Mouse (Mus musculus): ENCODE measurements around the gene Mcf2l. TPM values are rescaled to one million over a fixed set of nuclear protein-coding genes. Genes with fewer than 3 reads are reported as not detected.
A peak's percentile ranks its signal among the peaks of the same experiment; 100 is the strongest.

Gene Mcf2l
- polyA plus RNA-seq, 1 experiment from 2014 or later = 21.5 TPM

- H3K4me1 ChIP-seq (ENCODE audit: insufficient read depth, low read length) = no peaks in the 10 kb centered on the region
- 82% methylated on average over 11 of the region's 11 CpGs for WGBS
- no peaks in the 10 kb centered on the region for H3K9me3 ChIP-seq (ENCODE audit: low read length)
- no peak overlapping the region for H3K4me3 ChIP-seq (ENCODE audit: low read length)
- no peak for ATAC-seq (ENCODE audit: low FRiP score, low TSS enrichment)
- no peaks in the 10 kb centered on the region for H3K27me3 ChIP-seq (ENCODE audit: insufficient read depth, low read length)
- H3K27ac ChIP-seq (ENCODE audit: low read length) = no peak overlapping the region
- H3K9ac ChIP-seq (replicated peaks; ENCODE audit: low read length) = no peak overlapping the region
- H3K4me2 ChIP-seq (replicated peaks; ENCODE audit: low read depth, low read length) = no peak overlapping the region
- 0 out of 2 replicates have a peak, but pooled peaks cover 6% of the 10 kb centered on the region for H3K36me3 ChIP-seq (ENCODE audit: insufficient read depth, low read length)
These were observed 15.5 kb downstream of the Mcf2l start for GRCm38 (mm10) chr8:12889046-12889598.

- H3K4me3 ChIP-seq (ENCODE audit: low read length) = no peak overlapping the region
- H3K4me1 ChIP-seq (ENCODE audit: insufficient read depth, low read length) = peaks cover 14% of the 10 kb centered on the region
- no peak overlapping the region for H3K4me2 ChIP-seq (replicated peaks; ENCODE audit: low read depth, low read length)
- H3K9ac ChIP-seq (replicated peaks; ENCODE audit: low read length) = no peak overlapping the region
- no peak for ATAC-seq (ENCODE audit: low FRiP score, low TSS enrichment)
- no peaks in the 10 kb centered on the region for H3K36me3 ChIP-seq (ENCODE audit: insufficient read depth, low read length)
- H3K27me3 ChIP-seq (ENCODE audit: insufficient read depth, low read length) = no peaks in the 10 kb centered on the region
- H3K27ac ChIP-seq (ENCODE audit: low read length) = no peak overlapping the region
- 85% methylated on average over 5 of the region's 5 CpGs for WGBS
- no peaks in the 10 kb centered on the region for H3K9me3 ChIP-seq (ENCODE audit: low read length)
These were observed 19.4 kb downstream of the Mcf2l start for GRCm38 (mm10) chr8:12892882-12893446.

GRCm38 (mm10) chr8:12893797-12894578, 20.4 kb downstream of the Mcf2l start:
- H3K9ac ChIP-seq (replicated peaks; ENCODE audit: low read length) = no peak overlapping the region
- H3K27ac ChIP-seq (ENCODE audit: low read length) = no peak overlapping the region
- 85% methylated on average over 12 of the region's 12 CpGs for WGBS
- H3K36me3 ChIP-seq (ENCODE audit: insufficient read depth, low read length) = no peaks in the 10 kb centered on the region
- H3K9me3 ChIP-seq (ENCODE audit: low read length) = no peaks in the 10 kb centered on the region
- H3K4me1 ChIP-seq (ENCODE audit: insufficient read depth, low read length) = peaks cover 24% of the 10 kb centered on the region
- no peak for ATAC-seq (ENCODE audit: low FRiP score, low TSS enrichment)
- H3K4me3 ChIP-seq (ENCODE audit: low read length) = no peak overlapping the region
- no peaks in the 10 kb centered on the region for H3K27me3 ChIP-seq (ENCODE audit: insufficient read depth, low read length)
- no peak overlapping the region for H3K4me2 ChIP-seq (replicated peaks; ENCODE audit: low read depth, low read length)

- 69% methylated on average over 11 of the region's 11 CpGs for WGBS
- Histone ChIP-seq H3K4me1 (ENCODE audit: insufficient read depth, low read length) (peaks cover 29% of the 10 kb centered on the region), H3K9ac (replicated peaks; ENCODE audit: low read length) (no peak overlapping the region), H3K4me2 (replicated peaks; ENCODE audit: low read depth, low read length) (no peak overlapping the region), H3K27ac (ENCODE audit: low read length) (no peak overlapping the region), H3K9me3 (ENCODE audit: low read length) (no peaks in the 10 kb centered on the region), H3K27me3 (ENCODE audit: insufficient read depth, low read length) (no peaks in the 10 kb centered on the region), H3K4me3 (ENCODE audit: low read length) (no peak overlapping the region), H3K36me3 (ENCODE audit: insufficient read depth, low read length) (no peaks in the 10 kb centered on the region)
- no peak for ATAC-seq (ENCODE audit: low FRiP score, low TSS enrichment)
These were observed 21.4 kb downstream of the Mcf2l start for GRCm38 (mm10) chr8:12894783-12895534.

- H3K36me3 ChIP-seq (ENCODE audit: insufficient read depth, low read length) = no peaks in the 10 kb centered on the region
- H3K27me3 ChIP-seq (ENCODE audit: insufficient read depth, low read length) = no peaks in the 10 kb centered on the region
- no peaks in the 10 kb centered on the region for H3K9me3 ChIP-seq (ENCODE audit: low read length)
- H3K27ac ChIP-seq (ENCODE audit: low read length) = no peak overlapping the region
- 65% methylated on average over 9 of the region's 9 CpGs for WGBS
- H3K4me1 ChIP-seq (ENCODE audit: insufficient read depth, low read length) = peaks cover 29% of the 10 kb centered on the region
- H3K4me2 ChIP-seq (replicated peaks; ENCODE audit: low read depth, low read length) = no peak overlapping the region
- H3K4me3 ChIP-seq (ENCODE audit: low read length) = no peak overlapping the region
- ATAC-seq (ENCODE audit: low FRiP score, low TSS enrichment) = no peak
- no peak overlapping the region for H3K9ac ChIP-seq (replicated peaks; ENCODE audit: low read length)
These were observed 22.0 kb downstream of the Mcf2l start for GRCm38 (mm10) chr8:12895535-12896150.

- Histone ChIP-seq H3K4me2 (replicated peaks; ENCODE audit: low read depth, low read length) (no peak overlapping the region), H3K4me3 (ENCODE audit: low read length) (no peak overlapping the region), H3K9me3 (ENCODE audit: low read length) (no peaks in the 10 kb centered on the region), H3K36me3 (ENCODE audit: insufficient read depth, low read length) (no peaks in the 10 kb centered on the region), H3K27me3 (ENCODE audit: insufficient read depth, low read length) (no peaks in the 10 kb centered on the region), H3K9ac (replicated peaks; ENCODE audit: low read length) (no peak overlapping the region), H3K4me1 (ENCODE audit: insufficient read depth, low read length) (peaks cover 29% of the 10 kb centered on the region), H3K27ac (ENCODE audit: low read length) (no peak overlapping the region)
- 33% methylated on average over 13 of the region's 13 CpGs for WGBS
- ATAC-seq (ENCODE audit: low FRiP score, low TSS enrichment) = peak; percentile 60
These were observed 23.1 kb downstream of the Mcf2l start for GRCm38 (mm10) chr8:12896494-12897373.

- H3K9ac ChIP-seq (replicated peaks; ENCODE audit: low read length) = no peak overlapping the region
- H3K27me3 ChIP-seq (ENCODE audit: insufficient read depth, low read length) = no peaks in the 10 kb centered on the region
- H3K9me3 ChIP-seq (ENCODE audit: low read length) = no peaks in the 10 kb centered on the region
- no peaks in the 10 kb centered on the region for H3K36me3 ChIP-seq (ENCODE audit: insufficient read depth, low read length)
- no peak overlapping the region for H3K4me3 ChIP-seq (ENCODE audit: low read length)
- peaks cover 29% of the 10 kb centered on the region for H3K4me1 ChIP-seq (ENCODE audit: insufficient read depth, low read length)
- 46% methylated on average over 9 of the region's 9 CpGs for WGBS
- no peak overlapping the region; the same call in 1 of the 2 replicates for H3K4me2 ChIP-seq (replicated peaks; ENCODE audit: low read depth, low read length)
- H3K27ac ChIP-seq (ENCODE audit: low read length) = 0 out of 2 replicates have a peak overlapping the region, but pooled peaks have one; percentile 13
- ATAC-seq (ENCODE audit: low FRiP score, low TSS enrichment) = no peak
These were observed 24.2 kb downstream of the Mcf2l start for GRCm38 (mm10) chr8:12897815-12898214.

GRCm38 (mm10) chr8:12903790-12904415, 30.3 kb downstream of the Mcf2l start:
- H3K4me2 ChIP-seq (replicated peaks; ENCODE audit: low read depth, low read length) = no peak overlapping the region
- no peak for ATAC-seq (ENCODE audit: low FRiP score, low TSS enrichment)

More at GRCm38 (mm10) chr8:12903790-12904415, 30.3 kb downstream of the Mcf2l start:
- 69% methylated on average over 13 of the region's 13 CpGs for WGBS
- Histone ChIP-seq H3K36me3 (ENCODE audit: insufficient read depth, low read length) (no peaks in the 10 kb centered on the region), H3K9me3 (ENCODE audit: low read length) (no peaks in the 10 kb centered on the region), H3K27ac (ENCODE audit: low read length) (peak overlapping the region; percentile 22), H3K9ac (replicated peaks; ENCODE audit: low read length) (0 out of 2 replicates have a peak overlapping the region, but pooled peaks have one; percentile 22), H3K4me1 (ENCODE audit: insufficient read depth, low read length) (peaks cover 19% of the 10 kb centered on the region), H3K27me3 (ENCODE audit: insufficient read depth, low read length) (no peaks in the 10 kb centered on the region), H3K4me3 (ENCODE audit: low read length) (no peak overlapping the region)
